Mouse (Mus musculus) v-Abl transformed pro-B cells (cell line): ENCODE data around the gene Dnajc4.
"Not testable (repeated sequence)": the region's sequence is repeated elsewhere in the genome, so short reads cannot be mapped to it uniquely, and the experiment has no call there.

ENCODE experiments used
- in situ Hi-C, 2 experiments: fragments of 400-800 bp; cut with MboI; formaldehyde crosslinking; loops; one replicate each; pipeline ENCODE4 v1.15.1; 2025; ENCODE audit not compliant: unreplicated experiment in 2 of 2

Gene Dnajc4

DNA sequence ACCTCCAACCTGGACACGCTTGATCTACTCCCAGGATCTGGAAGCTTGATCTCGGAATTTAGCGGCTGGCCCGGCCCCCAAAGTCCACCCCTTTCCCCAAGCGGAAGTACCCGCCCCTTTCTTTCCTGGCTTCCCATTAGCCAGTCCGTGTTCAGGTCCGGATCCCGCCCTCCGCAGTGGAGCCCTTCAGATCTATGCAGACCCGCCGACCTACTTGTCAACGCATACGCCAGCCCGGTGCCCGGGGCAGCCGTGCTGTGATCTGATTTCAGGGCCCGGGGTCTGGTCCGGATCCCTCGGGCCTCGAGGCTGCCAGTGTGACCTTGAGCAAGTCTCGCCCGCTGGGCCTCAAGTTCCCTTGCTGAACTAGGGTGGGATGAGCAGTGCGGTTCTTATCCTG lies 3.6 kb upstream of the Dnajc4 start, which contains the start of the genes Nudt22 and Trpt1:
Gene Nudt22 (minus strand): TSS at position 112 of the 400 bp plus-strand sequence.
Gene Trpt1 (plus strand): TSS at position 126 of the 400 bp plus-strand sequence.
- in situ Hi-C loops, result no loop called here

DNA sequence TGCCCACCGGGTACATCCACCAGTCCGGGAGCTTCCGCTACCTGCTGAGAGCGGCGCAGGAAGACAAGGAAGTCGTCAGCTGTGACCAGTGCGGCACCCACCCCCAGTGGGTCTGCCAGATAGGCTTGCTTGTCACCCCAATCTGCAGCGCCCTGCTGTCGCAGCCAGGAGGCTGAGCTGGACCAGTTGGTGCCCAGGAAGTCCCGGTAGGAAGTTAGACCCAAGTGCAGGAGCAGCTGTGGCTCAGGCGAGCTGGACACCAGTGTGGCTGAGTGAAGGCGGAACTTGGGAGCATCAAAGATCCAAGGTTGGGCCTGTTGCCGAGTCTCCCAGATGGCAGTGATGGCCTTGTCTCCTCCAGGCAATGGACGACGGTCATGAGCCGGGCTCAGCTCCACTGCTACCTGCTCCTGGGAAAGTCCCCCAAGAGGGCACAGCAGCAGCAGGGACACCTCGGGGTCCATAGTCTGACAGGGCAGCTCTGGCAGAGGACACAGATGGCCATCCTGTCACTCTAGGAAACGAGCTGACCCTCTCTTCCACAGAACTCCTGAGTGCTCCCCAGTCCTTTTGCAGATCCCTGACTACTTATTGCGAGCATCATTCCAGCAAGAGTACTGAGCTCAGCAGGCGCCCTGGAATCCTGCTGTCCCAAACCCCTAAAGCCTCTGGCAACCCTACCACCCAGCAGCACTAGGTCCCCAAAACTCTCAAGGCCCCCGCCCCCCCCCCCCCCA lies 3.1 kb upstream of the Dnajc4 start:
- in situ Hi-C loops, result no loop called here

DNA sequence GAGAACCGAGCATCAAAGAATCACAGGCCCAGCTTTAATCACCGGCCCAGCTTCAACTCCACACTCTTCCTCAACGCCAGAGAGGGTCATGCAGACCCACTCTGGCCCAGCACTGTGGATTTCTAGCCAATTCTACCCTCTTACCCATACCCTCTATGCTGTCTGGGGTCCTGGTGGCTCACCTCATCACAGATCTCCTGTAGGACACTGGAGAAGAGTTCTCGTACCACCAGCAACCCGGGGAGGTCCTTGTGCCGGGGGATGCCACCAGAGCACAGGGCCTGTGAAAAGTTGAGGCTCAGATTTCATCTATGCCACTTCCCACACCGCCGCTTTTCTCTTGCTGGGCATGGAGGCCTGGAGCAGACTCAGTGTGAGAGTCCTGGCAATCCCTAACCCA lies 2.1 kb upstream of the Dnajc4 start:
- in situ Hi-C loops, result no loop called here

DNA sequence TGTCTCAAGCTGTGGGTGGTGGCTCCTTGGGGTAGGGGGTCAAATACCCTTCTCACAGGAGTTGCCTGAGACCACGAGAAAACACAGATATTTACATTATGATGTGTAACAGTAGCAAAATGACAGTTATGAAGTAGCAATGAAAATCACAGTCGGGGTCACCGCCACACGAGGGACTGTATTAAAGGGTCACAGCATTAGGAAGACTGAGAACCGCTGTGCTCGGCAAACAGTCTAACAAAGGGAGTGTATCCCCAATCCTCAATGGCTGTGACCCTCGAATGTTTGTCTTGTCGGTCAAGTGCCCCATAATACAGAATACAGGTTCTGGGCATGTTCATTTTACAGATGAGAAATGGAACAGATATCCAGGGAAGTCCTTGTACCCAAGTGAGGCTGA lies 1.6 kb upstream of the Dnajc4 start:
- in situ Hi-C loops, result no loop called here

DNA sequence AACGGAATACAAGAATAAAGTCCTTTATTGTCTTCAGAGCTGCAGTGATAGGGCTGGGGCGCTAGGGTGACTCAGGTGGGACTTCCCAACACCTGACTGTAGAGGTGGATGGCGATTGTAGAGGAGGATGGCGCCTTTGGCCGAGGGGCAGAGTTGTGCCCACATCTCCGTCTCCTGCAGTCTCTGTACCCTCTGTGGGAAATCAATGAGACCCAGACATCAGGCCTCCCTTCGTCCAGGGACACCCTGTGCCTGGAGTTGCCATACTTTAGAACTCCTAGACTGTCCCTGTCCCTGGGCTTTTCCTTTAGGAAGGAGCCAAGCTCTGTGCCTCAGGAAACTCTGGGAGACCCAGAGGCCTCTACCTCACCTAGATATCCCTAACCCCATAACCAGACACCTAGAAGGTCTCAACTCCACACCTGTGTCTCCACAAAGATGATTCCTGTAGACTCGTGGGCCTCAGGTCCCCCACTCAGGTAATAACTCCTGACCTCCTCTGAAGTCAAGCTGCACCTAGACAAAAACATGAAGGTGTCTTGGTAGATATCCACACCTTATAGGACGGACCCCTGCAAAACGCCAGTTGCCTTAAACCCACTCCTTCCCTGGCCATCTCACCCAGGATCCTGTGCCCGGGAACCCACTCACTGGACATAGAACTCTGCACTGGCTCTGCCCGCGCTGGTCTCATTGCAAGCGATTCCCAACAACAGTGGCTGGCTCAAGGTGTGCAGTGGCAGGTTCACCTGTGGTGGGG lies 819 bp upstream of the Dnajc4 start:
- in situ Hi-C loops, result no loop called here

DNA sequence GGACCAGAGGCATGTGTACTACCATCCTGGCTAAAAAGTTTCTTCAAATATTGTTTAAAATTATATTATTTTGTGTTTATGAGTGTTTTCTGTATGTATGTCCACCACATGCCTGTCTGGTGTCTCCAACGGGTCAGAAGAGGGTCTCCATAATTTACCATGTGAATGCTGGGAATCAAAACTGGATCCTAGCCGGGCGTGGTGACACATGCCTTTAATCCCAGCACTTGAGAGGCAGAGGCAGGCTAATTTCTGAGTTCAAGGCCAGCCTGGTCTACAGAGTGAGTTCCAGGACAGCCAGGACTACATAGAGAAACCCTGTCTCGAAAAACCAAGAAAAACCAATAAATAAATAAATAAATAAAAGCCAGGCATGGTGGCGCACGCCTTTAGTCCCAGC lies 1.2 kb downstream of the Dnajc4 start:
- in situ Hi-C loops, result not testable (repeated sequence)

DNA sequence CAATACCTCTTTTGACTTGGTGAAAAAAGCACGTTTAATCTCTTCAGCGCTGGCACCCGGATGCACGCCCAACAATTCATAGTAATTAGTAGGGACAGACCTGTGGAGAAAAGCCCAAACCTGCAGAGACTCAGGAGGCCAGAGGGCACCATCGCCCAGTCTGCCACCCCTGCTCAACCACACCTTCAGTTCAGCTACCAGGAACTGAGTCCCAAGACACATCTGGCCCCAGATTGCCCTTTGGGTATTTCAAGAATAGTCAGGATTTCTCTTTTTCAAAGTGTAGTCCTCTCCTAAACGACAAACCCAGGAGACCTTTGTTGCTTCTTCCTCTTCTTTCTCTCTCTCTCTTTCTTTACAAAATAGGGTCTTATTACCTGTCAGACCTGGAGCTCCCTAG lies 1.7 kb downstream of the Dnajc4 start:
- in situ Hi-C loops, result no loop called here

DNA sequence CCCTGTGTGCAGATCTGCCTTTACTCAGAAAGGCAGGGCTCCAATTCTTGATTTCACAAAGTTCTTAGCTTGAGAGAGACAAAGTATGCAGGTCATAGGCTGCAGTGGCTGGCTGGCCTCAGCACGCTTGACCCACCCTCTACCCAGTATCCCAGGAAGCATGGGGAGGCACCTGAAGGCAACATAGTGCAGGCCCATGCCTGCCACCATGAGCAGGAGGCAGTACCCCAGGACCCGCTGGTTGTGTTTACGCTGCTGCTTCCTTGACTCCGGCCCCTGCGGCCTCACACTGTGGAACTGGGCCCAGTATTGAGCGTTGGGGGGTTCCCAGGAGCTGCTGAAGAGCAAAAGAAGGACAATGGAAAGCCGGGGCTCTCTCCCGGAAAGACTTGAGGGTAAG lies 3.1 kb downstream of the Dnajc4 start:
- in situ Hi-C loops, result no loop called here

DNA sequence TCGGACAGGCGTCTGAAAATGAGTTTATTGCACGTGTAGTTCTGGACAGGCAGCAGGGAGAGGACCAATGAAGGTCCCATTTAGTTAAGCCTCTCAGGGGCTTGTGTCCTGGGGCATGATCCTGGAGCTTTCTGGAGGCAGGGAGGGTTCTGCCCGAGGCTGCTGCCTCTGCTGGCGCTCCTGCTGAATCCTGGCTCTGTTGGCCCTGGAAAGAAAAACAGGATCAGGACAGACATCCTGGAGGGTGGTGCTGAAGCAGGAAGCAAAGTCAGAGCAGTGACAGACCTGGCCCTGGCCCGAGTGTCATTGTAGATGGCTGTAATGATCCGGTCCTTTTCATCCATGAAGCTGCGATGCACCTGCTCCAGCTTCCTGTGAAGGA lies 4.5 kb downstream of the Dnajc4 start:
- in situ Hi-C loops, result no loop called here

DNA sequence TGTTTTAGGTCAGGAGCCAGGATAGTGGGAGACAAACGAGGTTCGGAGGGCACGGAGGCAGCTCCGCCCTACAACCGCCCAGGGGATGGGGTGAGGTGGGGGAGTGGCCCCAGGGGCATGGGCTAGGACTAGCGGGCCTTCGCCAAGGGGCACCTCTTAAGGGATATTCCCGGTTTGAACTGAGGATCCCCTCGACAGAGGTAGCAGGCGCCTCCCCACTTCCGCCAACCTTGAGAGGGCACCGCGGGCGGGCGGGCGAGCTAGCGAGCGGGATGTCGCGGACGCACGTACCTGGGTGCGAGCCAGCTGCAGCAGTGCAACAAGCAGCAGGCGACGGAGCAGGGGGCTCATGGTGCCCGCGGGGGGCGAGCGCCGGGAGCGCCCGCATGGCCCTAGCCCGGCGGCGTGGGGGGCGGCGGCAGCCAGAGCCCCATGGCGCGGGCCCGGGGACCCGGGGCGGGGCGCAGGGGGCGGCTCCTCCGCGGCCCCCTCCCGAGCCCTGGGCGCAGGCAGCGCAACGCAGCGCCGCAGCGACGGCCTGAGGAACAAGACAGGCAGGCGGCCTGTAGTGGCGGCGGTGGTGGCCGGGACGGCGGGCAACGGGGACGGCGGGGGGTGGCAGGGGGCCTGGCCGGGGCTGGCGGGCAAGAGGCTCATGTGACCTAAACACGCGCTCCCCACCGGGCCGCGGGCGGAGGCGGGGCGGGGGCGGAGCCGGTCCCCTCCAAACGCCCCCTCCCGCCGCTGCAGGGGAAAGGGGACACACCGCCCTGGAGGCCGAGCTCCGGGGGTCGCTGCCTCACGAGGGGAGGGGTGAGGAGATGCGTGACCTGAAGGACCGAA lies 5.1 kb downstream of the Dnajc4 start, which contains the start of gene Vegfb:
Gene Vegfb (minus strand): TSS at position 591 of the 843 bp plus-strand sequence.
- in situ Hi-C loops, result no loop called here

DNA sequence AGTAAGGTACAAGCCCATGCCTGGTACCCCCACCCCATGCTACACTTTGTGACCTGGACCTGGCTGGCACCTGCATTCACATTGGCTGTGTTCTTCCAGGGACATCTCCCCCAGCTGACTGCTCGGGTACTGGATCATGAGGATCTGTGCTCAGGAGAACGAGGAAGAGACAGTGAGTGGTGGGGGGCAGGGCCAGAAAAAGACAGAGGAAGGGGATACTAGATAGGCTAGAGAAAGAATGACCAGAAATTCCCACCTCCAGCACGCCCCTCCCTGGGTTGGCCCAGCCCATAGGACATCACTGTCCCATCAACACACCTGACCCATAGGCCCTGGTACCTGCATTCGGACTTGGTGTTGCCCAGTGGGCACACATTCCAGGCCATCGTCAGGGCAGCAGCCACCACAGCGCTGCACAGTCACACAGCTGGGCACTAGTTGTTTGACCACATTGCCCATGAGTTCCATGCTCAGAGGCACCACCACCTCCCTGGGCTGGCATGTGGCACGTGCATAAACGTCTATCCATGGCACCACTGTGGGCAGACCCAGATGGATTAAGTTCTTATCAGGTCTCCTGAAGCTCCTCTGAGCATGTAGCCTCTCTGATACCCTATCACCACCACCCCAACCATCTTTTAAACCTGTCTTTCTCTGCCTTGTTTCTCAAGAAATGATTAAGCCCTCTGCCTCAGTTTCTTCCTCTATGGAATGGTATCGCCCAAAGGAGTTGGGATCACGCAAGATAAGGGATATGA lies 6.2 kb downstream of the Dnajc4 start:
- in situ Hi-C loops, result no loop called here

DNA sequence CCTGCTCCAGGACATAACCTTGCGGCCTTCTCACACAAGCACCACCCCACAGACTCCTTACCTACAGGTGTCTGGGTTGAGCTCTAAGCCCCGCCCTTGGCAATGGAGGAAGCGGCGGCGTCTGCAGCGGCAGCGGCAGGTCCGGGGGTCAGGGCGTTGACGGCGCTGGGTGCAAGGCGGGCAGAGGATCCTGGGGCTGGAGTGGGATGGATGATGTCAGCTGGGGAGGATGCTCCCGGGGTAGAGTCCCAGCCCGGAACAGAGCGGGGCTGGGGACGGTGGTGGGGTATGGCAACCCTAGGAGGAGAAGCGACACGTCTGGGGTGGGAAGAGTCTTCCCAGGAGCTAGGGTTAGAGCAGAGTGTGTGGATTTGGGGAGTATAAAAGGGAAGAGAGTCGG lies 7.1 kb downstream of the Dnajc4 start:
- in situ Hi-C loops, result no loop called here

DNA sequence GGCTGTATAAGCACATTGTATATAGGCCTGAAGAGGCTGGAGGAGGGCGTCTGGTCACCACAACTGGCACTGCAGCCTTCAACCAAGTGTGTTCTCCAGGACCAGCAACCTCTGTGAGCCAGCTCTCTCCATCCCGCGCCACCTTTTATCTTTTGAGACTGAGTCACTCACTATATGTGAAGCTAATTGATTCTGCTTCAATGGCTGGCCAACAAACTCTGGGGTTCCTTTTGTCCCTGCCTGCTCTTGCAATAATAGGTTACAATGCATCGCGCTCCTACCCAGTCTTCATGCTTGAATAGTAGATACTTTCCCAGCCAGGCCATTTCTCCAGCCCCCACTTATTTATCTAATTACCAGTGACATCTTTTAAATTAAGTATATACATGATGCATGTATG lies 8.8 kb downstream of the Dnajc4 start:
- in situ Hi-C loops, result loop anchor here in 1 of 2 experiments (5.0 kb wide), 1 partner anchor 34 kb away; the partner anchor contains the start of gene Fermt3

DNA sequence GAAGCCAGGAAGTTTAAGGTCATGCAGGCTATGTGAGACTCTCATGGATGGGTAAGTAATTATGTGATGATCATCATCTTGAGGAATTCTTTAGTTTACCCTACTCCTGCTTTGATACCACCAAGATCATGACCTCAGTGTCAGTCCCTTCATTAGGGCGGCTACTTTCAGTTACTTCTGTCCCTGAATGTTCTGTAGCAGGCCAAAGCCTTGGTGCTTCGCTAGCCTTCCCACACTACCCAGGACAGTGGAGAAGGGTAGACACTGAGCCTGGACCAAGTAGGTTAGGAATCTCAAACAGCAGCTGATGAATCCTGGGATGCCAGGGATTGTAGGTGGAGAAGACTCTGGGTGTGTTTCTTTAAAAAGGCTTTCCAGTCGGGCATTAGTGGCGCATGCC lies 10.9 kb downstream of the Dnajc4 start:
- in situ Hi-C loops, result loop anchor here in 1 of 2 experiments (5.0 kb wide), 1 partner anchor 36 kb away; the partner anchor contains the start of gene Fermt3

DNA sequence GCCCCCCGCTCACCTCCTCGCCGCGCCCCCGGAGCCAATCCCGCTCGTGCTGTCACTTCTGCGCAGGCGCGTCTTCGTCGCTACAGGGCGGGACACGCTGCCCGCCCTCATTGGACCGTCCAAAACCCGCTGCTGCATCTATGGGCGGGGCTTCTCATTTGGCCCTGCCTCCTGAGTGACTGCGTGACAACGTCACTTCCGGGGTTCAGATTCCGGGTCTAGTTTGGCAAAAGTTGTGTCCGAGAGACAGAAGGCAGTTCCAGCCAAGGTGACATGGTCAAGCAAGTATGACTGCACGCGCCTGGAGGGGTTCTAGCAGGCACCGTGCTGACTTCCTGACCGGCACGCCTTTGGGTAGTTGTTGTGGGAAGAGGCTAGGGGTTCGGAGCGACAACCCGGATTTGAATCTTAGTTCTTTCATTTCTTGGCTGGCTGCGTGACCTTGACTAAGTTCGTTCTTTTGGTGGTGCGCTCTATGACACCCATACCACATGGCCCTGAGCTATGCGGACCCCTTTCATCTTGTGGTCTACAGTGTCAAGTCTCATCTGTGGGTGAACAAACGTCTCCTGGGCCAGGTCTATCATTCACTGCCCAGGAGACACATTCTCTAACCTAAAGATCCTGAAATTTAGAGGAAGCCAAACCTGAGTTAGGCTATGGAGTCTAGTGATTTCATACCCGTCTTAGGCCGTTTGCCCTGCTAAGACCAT lies 11.8 kb downstream of the Dnajc4 start, which contains the start of gene Fkbp2:
Gene Fkbp2 (minus strand): TSS at position 121 of the 713 bp plus-strand sequence.
- in situ Hi-C loops, result loop anchor here in 1 of 2 experiments (5.0 kb wide), 1 partner anchor 37 kb away; the partner anchor contains the start of gene Fermt3

DNA sequence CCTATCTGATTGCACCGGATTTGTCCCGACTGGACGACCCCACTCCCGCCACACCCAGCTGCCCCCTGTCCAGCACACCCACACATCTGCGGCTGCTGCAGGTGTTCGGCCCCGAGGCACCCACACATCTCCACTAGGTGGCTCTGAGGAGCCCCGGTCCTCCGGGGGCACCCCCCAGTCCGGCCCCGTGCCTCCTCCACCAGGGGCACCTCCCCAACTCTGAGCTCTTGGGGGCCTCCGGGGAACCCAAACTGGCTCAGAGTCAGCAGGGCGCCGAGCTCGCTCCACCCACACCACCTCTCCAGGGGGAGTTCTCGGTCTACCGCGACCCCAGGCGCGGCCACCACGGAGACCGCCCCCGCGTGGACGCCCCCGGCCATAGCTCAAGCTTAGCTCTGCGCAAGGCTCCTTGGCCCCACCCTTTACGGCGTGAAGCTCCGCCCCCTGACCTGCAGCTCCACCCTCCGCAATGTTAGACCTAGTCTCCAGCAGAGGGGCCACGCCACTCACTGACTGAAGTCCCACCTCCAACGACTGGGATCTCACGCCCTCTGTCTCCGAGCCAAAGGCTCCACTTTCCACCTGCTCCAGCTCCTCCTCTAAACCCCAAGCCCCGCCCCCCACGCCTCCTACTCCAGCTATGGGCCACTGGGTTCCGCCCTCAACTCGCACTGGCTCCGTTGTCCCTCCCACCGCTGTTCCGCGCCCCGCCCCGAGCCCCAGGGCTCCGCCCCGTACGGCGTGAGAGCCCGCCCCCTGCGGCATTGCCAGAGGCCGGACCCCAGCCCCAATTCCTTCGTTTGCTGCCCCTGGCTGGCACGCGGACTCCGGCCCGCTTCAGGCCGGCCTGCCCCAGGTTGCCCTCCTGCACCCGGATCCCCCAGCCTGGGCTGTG lies 12.6 kb downstream of the Dnajc4 start:
- in situ Hi-C loops, result loop anchor here (5.0 kb wide), 3 partner anchors 38 to 57 kb away; partner anchors contain the start of genes Esrra (in 2 of the 2) and Fermt3 (in 1 of the 2)

DNA sequence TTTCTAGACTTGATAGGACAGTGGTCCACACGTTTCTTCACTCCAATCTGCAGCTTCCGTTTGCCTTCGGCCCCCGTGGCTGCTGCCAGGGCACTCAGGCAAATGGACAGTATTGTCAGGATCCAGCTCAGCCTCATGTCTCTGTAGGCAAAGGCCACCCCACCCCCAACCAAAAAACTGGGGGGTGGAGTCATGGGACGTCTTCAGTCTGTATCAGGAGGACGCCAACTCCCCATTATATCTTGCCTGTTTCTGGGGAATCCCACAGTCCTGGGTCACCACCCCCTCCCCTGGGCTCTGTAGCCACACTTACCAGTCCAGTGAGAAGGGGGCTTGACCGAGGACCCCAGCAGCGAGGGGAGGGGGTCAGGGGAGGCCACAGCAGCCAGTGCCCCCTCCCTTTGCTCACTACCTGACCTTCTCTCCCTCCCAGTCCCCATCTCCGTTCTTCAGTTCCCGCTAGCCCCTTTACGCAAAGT lies 13.3 kb downstream of the Dnajc4 start:
- in situ Hi-C loops, result loop anchor here (5.0 kb wide), 2 partner anchors 43 to 57 kb away; partner anchors contain the start of gene Esrra (in 2 of the 2)

DNA sequence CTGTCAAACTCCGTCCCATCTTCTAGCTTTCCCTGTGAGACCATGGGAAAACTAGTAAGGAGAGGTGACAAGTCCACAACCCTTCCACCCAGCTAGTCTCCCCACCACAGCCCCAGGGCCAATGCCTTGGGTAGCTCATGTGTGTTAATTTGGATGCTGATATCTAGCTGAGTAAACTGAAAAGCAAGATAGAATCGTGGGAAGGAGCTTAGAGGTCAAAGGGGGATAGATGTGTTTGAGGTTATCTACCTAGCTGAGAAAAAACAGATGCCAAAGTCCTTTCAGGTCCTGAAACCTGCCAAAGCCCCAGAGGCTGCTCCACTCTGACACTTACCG lies 13.8 kb downstream of the Dnajc4 start:
- in situ Hi-C loops, result loop anchor here (5.0 kb wide), 2 partner anchors 44 to 56 kb away; partner anchors contain the start of gene Esrra (in 2 of the 2)
